Mouse (Mus musculus): ENCODE data around the gene Hba-a1. TPM values are rescaled to one million over a fixed set of nuclear protein-coding genes. Genes with fewer than 3 reads are reported as not detected.

Hba-a1 gene
- total RNA-seq, 2 experiments from 2014 or later: 348 to 459 TPM

Other genes with a start within 250 kb of the Hba-a1 start
- gene Il9r, start 83.2 kb upstream of the Hba-a1 start, total RNA-seq (2021): not detected
- gene Snrnp25, start 78.1 kb upstream of the Hba-a1 start, total RNA-seq (2021): 10 to 100 TPM; 24.5 to 29.0 TPM
- 10 to 100 TPM; 11.1 to 14.2 TPM for gene Rhbdf1, start 61.2 kb upstream of the Hba-a1 start, total RNA-seq (2021)
- 10 to 100 TPM; 18.2 to 21.3 TPM for gene Mpg, start 57.0 kb upstream of the Hba-a1 start, total RNA-seq (2021)
- 10 to 100 TPM; 43.6 to 45.6 TPM for gene Nprl3, start 15.8 kb upstream of the Hba-a1 start, total RNA-seq (2021)
- not detected for gene Hba-x, start 7.1 kb upstream of the Hba-a1 start, total RNA-seq (2021)
- 1 to 10 TPM in 1 of 2 experiments, not detected in 1; 1.3 TPM for gene Hbq1b, start 3.5 kb downstream of the Hba-a1 start, total RNA-seq (2021)
- gene Hba-a2, start 13.0 kb downstream of the Hba-a1 start, total RNA-seq (2021): 100 to 1,000 TPM; 308 to 397 TPM
- 1 to 10 TPM; 1.3 to 2.5 TPM for gene Hbq1a, start 16.6 kb downstream of the Hba-a1 start, total RNA-seq (2021)
- gene Sh3pxd2b, start 64.3 kb downstream of the Hba-a1 start, total RNA-seq (2021): 10 to 100 TPM; 12.4 to 14.5 TPM
- 10 to 100 TPM; 44.0 to 50.1 TPM for gene Ubtd2, start 171.9 kb downstream of the Hba-a1 start, total RNA-seq (2021)
- 1 to 10 TPM in 1 of 2 experiments, not detected in 1; 1.4 TPM for gene Efcab9, start 248.6 kb downstream of the Hba-a1 start, total RNA-seq (2021)
- gene Stk10, start 249.8 kb downstream of the Hba-a1 start, total RNA-seq (2021): 1 to 10 TPM; 8.4 to 9.5 TPM